Mouse (Mus musculus) liver, adult 2 months (tissue): ENCODE measurements around the gene Gm9944. TPM values are rescaled to one million over a fixed set of nuclear protein-coding genes. Genes with fewer than 3 reads are reported as not detected.

Experiments
- DNase-seq: peaks from one replicate; pipeline ENCODE4 v3.0.0-alpha.2; 2011; ENCODE audit warnings: low read depth, low spot score; ENCODE audit errors: extremely low read depth
- H3K27ac ChIP-seq: fragments of 200-500 bp; replicated peaks from 2 replicates; pipeline ENCODE4 v1.5.1; 2012; ENCODE audit warnings: low read depth, mild to moderate bottlenecking, control low read depth, inconsistent platforms, low read length; ENCODE audit not compliant: insufficient read depth
- H3K27me3 ChIP-seq: fragments of 200-500 bp; 2 replicates; pipeline ENCODE4 v1.6.1; 2012; ENCODE audit warnings: mild to moderate bottlenecking, moderate library complexity, low read length, inconsistent platforms; ENCODE audit not compliant: control insufficient read depth, insufficient read depth
- H3K36me3 ChIP-seq: fragments of 200-500 bp; 2 replicates; pipeline ENCODE4 v1.6.1; 2012; ENCODE audit warnings: low read length, inconsistent platforms; ENCODE audit not compliant: control insufficient read depth, insufficient read depth
- H3K4me1 ChIP-seq: fragments of 200-500 bp; 2 replicates; pipeline ENCODE4 v1.6.1; 2011; ENCODE audit warnings: low read length; ENCODE audit not compliant: control insufficient read depth, insufficient read depth
- H3K4me3 ChIP-seq: fragments of 200-500 bp; 2 replicates; pipeline ENCODE4 v1.5.1; 2011; ENCODE audit warnings: low read depth, mild to moderate bottlenecking, control low read depth, low read length, moderate library complexity; ENCODE audit not compliant: insufficient read depth
- H3K79me2 ChIP-seq: fragments of 200-500 bp; 2 replicates; pipeline ENCODE4 v1.6.1; 2012; ENCODE audit warnings: inconsistent platforms, mild to moderate bottlenecking, low read length, moderate library complexity; ENCODE audit not compliant: control insufficient read depth, insufficient read depth
- H3K9ac ChIP-seq: fragments of 200-500 bp; 2 replicates; pipeline ENCODE4 v1.6.1; 2012; ENCODE audit warnings: low read depth, mild to moderate bottlenecking, control low read depth, inconsistent platforms, low read length
- CTCF ChIP-seq: fragments of 200-500 bp; IDR thresholded peaks from 2 replicates; pipeline ENCODE4 v1.5.1; 2011; ENCODE audit warnings: low read depth, low read length, control low read depth
- POLR2A ChIP-seq: fragments of 200-500 bp; IDR thresholded peaks from 2 replicates; pipeline ENCODE4 v1.6.1; 2011; ENCODE audit warnings: low read length, control low read depth; ENCODE audit not compliant: insufficient read depth; ENCODE audit errors: extremely low read depth
- WGBS: fragments of 180-500 bp; shearing (Covaris S2); methylation state at CpG from one replicate; pipeline ENCODE4 v1.1.7; 2018; 5-methylcytosine and 5-hydroxymethylcytosine counted together
- polyA plus RNA-seq: library from polyadenylated mRNA; depleted of rRNA; stranded (reverse); fragments of >200 nt; gene quantifications from 2 replicates; pipeline ENCODE4 v1.2.3, GENCODE M21; 2012; rRNA removed
- total RNA-seq: library from RNA; depleted of rRNA; stranded (reverse); fragments of >200 nt; gene quantifications from 2 replicates; pipeline ENCODE4 v1.2.3, GENCODE M21; 2014; rRNA removed

Gene Gm9944
- total RNA-seq (not detected in 2 replicates), polyA plus RNA-seq (not detected in 2 replicates)

DNA sequence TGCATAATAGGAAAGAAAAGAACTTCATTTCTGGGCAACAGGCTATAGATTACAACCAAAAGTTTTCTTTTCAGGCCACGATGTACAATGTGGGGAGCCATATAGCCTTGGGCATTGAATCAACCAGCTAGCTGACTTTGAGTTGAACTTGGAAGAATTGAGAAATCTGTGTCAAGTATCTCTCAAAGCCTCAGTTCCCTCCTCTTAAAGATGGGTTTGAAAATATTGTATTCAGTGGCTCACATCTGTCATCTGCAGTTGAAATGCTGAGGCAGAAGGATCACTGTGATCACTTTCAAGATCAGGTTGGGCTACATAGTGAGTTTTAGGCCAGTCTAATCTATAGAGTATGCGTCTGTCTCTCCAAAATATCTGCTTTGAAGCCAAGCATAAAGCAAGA is at the start of gene Gm9944:
Gene Gm9944, minus strand, starts transcription at position 101 of the 400 bp plus-strand sequence.
- Histone ChIP-seq H3K27me3 (no peaks in the 10 kb centered on the region), H3K4me3 (no peak within 1 kb of the TSS), H3K4me1 (no peaks in the 10 kb centered on the region), H3K27ac (no peak within 1 kb of the TSS), H3K9ac (no peak within 1 kb of the TSS), H3K79me2 (no peaks in the 10 kb centered on the region), H3K36me3 (no peaks in the 10 kb centered on the region)
- DNase-seq, result no peak
- no peak for TF ChIP-seq CTCF
- no peak for TF ChIP-seq POLR2A
- WGBS, result 59% methylated on average over 2 of the region's 2 CpGs

DNA sequence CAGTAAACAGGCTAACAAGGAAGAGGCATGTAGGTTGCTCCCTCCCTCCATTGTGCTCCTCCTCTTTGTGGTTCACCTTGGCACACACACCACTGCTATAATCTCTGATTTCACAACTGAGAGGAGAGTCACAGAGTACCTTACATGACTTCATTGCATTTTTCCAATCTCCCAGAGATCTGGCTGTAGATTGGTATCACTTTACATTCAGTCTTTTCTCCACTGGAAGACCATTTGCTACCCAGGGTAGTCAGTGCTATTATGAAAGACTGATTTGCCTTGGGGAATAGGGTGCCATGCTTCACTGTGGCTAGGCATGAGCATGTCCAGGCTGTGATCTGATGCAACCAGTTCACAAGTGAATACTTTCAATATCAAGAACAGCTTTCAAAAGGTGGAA is 40.2 kb upstream of the Gm9944 start:
- Histone ChIP-seq H3K4me1 (no peaks in the 10 kb centered on the region), H3K27ac (no peak overlapping the region), H3K36me3 (no peaks in the 10 kb centered on the region), H3K9ac (no peak overlapping the region), H3K4me3 (no peak overlapping the region), H3K27me3 (no peaks in the 10 kb centered on the region), H3K79me2 (no peaks in the 10 kb centered on the region)
- TF ChIP-seq CTCF, result no peak
- TF ChIP-seq POLR2A, result no peak
- no peak for DNase-seq

DNA sequence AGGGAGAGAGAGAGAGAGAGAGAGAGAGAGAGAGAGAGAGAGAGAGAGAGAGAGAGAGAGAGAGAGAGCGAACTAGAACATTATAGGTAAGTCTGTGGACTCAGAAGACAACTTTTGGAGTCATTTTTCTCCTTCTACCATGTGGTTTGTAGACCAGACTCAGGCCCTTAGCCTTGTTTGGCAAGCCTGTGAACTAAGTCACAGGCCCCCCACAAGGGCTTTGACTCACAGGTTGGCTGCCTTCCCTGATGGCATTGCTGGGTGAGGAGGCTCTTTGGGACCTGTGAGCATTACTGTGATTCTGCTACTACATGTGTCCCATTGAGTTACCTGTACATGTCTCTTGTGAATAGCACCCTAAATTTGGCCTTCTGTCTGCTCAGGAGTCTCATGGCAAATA is 15.0 kb upstream of the Gm9944 start:
- Histone ChIP-seq H3K36me3 (no peaks in the 10 kb centered on the region), H3K27ac (no peak overlapping the region), H3K4me1 (no peaks in the 10 kb centered on the region), H3K79me2 (no peaks in the 10 kb centered on the region), H3K4me3 (no peak overlapping the region), H3K27me3 (no peaks in the 10 kb centered on the region), H3K9ac (no peak overlapping the region)
- TF ChIP-seq CTCF (no peak), POLR2A (no peak)
- WGBS, result 91% methylated on average over 1 of the region's 1 CpGs
- DNase-seq, result no peak

DNA sequence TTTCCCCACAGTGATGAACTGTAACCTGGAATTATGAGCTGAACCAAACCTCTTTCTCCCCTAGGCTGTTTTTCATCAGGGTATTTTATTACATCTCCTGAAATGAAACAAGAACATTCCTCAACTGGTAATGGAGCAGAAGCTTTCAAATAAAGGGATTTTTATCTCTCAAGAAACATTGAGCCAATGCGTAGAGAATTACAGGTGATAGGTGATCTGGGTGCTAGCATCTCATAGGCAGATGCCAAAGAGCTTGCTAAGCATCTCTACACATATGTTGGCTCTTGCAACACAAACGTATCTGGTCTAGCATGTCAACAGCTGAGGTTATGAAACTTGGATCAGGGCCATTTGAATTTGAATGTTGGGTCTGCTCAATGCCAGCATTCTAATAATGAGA is 12.1 kb upstream of the Gm9944 start:
- no peak for TF ChIP-seq POLR2A
- TF ChIP-seq CTCF, result no peak
- Histone ChIP-seq H3K27ac (no peak overlapping the region), H3K27me3 (no peaks in the 10 kb centered on the region), H3K36me3 (no peaks in the 10 kb centered on the region), H3K9ac (no peak overlapping the region), H3K4me1 (no peaks in the 10 kb centered on the region), H3K4me3 (no peak overlapping the region), H3K79me2 (no peaks in the 10 kb centered on the region)
- WGBS, result 64% methylated on average over 2 of the region's 2 CpGs
- no peak for DNase-seq

DNA sequence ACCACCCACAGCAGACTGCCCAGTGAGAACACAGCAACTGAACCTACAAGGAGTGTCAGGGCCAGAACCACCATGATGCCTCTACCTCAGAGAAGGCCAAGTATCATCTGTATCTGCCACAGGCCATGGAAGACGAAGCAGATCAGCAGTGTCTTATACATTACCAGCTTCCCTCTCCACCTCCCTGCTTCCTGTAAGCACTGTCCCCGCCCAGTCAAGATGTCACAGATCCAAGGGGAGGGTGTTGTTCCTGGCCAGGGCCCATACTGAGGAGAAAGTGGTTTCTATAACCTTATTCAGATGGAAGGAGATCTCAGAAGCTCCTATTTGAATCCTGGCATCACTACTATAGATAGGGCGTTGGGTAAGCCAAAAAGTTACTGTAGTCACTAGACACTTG is 10.5 kb upstream of the Gm9944 start, which contains the start of gene Aadacl3:
Gene Aadacl3, minus strand, starts transcription at position 101 of the 400 bp plus-strand sequence.
- DNase-seq, result no peak
- Histone ChIP-seq H3K79me2 (no peaks in the 10 kb centered on the region), H3K4me3 (no peak within 1 kb of the TSS), H3K27me3 (no peaks in the 10 kb centered on the region), H3K4me1 (no peaks in the 10 kb centered on the region), H3K9ac (no peak within 1 kb of the TSS), H3K36me3 (no peaks in the 10 kb centered on the region), H3K27ac (no peak within 1 kb of the TSS)
- no peak for TF ChIP-seq CTCF
- TF ChIP-seq POLR2A, result no peak
- 57% methylated on average over 3 of the region's 3 CpGs for WGBS

DNA sequence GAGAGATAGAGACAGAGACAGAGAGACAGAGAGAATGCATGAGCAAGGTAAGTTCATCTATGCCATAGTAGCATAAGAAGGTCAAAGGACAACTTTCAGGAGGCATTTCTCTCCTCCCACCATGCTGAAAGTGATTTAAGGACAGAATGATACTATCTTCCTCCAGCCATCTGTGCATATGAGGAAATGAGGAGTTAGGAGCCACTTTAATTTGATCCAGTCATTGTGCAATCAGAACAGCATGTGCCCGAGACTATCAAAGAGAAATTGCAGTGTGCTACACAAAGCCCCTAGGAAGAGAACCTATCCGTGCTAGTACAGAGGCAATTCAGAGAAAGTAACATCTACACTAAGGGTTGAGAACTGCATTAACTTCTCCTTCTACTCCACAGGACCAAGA is 4.6 kb downstream of the Gm9944 start:
- no peak for DNase-seq
- H3K36me3 ChIP-seq, result no peaks in the 10 kb centered on the region

More for the DNA sequence above, 4.6 kb downstream of the Gm9944 start:
- Histone ChIP-seq H3K9ac (no peak overlapping the region), H3K27me3 (no peaks in the 10 kb centered on the region), H3K27ac (no peak overlapping the region), H3K4me3 (no peak overlapping the region), H3K79me2 (no peaks in the 10 kb centered on the region), H3K4me1 (no peaks in the 10 kb centered on the region)
- TF ChIP-seq CTCF (no peak), POLR2A (no peak)
- 71% methylated on average over 2 of the region's 2 CpGs for WGBS
